Mouse (Mus musculus): Measurements from ENCODE around the gene Faap100.
"Not testable (repeated sequence)": the region's sequence is repeated elsewhere in the genome, so short reads cannot be mapped to it uniquely, and the experiment has no call there.

The Faap100 gene

DNA sequence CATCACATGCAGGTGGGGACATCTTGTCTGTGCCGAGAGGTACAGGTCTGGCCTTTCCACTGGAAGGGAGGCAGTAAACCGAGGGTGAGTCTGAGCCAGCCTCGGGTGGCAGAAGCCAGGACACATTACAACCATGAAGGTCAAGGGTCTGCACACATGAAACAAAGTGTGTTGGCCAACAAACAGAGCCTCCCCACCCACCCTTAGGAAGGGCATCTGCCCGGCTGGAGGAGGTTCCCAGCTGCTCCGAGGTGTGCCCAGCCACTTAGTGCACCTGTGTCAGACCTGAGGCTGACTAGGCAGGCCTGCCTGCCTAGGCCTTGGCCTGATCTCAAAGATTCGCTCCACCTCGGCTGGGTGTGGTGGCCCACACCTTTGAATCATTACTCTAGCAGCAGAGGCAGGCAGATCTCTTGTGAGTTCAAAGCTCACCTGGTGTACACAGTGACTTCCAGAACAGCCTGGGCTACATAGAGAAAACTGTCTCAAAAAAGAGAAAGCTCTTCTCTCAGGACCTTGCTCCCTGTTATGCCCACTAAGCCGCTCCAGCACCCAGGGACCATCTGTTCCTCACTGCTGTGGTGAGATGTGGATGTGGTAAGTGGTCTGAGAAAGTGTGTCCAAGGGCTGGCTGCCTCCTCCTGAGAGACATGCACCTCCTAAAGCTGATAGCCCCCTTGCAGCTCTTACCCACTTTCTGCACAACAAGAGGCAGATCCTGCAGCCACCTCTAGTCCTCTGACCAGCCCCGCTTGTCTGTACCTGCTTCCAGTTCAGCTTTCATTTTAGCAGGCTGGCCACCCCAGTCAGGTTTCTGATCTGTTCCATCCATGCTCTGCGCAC, 27.1 kb downstream of the Faap100 start:
- no peak for DNase-seq (ENCODE audit: low spot score in 2 of 2)

DNA sequence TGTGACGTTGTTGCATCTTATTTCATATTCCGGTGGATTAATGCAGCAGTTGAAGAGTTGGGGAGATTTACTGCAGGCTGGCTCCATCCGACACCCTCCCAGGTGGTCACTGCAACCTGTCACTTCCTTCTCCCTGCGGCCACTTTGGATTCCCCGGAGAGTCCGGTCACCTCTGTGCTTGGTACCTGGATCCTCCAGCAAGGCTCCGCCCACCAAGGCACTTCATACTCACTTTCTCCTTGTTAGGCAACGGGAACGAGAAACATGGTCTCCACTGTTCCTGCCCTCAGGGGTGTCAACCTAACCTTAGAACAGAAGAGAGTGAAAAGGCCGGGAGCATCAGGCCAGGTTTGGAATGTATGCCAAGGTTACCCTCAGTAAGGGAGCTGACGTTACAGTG, 27.9 kb downstream of the Faap100 start:
- no peak for DNase-seq (ENCODE audit: low spot score in 2 of 2)

DNA sequence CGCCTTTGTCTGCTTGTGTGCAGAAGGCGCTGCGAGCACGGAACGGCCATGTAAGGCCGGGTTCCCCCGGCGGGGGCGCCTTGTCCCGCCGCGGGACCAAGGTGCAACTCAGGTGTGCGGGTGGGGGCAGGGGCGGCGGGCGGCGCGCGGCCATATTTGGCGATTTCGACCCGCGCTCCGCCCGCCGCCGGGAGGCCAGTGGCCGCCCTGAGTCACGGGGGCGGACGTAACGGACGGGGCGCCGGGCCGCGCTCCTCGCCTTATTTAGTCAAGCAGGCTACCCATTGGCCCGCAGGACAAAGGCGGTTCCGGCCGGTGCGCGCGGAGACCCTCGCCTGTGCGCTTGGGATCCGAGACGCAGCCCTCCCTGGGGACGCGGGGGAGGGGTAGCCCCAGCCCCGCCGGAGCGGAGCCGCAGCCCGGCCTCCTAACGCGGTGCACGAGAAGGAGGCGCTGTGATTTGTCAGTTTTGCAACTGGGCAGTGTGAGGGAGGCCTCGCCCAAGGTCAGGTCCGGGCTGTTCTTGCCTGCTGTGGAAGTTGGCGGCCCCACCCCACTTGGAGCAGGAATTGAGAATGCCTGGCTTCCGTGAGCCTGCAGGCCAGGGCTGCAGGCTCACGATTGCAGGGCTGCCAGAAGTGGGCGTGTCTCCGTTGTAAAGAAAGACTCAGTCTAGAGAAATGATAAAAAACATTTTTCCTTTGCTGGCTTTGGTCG, 28.4 kb downstream of the Faap100 start:
- DNase-seq (ENCODE audit: low spot score in 2 of 2), result peak; percentile 52 to 54

DNA sequence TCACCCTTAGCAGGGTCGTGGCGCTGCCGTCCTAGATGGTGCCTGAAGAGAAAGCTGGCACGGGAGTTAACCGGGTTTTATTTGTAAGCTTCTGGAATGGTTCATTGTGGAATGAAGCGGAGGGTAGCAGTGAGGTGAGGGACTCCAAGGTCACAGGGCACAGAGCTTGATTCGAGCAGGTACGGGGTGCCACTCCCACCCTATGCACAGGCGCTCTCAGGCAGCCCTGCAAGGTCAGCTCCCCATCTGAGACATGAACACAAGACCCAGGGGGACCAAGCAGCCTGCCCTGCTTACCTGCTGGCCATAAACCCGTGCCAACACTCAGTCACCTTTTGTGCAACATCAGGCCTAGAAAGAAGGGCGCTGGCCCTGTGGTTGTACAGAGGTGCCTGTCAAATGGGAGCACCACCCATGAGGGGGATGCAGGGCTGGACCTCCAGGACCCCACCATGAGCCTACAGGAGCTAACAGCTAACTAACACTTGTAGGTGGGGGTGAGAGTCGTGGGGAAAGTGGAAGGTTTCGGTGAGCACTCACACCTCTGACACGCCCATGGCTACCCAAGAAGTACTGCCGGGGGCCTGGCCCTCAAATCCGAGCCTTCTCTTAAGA, 29.1 kb downstream of the Faap100 start:
- peak in 1 of 2 experiments; percentile 32 for DNase-seq (ENCODE audit: low spot score in 2 of 2)

DNA sequence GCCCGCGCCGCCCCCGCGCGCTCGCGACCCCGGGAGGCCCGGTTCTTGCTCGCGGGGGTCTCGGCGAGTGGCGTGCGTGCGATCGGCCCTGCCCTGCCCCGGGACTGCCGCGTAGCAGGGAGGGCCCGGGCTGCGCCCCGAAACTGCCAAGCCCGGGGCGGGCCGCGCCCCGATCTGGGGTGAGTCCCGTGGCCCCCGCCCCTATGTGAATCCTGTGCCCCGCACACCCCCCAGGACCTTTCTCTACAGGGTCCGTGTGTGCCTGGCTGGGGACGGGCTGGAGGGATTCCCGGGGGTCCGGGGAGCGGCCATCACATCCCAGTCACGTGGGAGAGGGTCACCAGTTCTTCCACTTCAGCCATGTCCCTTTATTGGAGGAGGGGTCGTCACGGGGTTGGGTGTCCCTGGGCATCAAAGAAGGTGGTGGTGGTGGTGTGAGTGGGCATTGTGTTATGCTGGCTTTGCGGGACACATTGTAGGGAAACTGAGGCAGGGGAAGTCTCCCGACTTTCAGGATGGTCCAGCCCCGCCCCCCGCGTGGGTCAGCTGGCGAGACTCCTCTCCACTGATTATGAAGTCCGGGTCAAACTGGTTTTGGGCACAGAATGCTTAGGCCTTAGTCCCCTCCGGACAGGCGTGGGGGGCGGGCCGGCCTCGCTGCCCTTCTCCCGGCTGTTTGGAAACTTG, 29.7 kb downstream of the Faap100 start:
- peak; percentile 34 to 50 for DNase-seq (ENCODE audit: low spot score in 2 of 2)

DNA sequence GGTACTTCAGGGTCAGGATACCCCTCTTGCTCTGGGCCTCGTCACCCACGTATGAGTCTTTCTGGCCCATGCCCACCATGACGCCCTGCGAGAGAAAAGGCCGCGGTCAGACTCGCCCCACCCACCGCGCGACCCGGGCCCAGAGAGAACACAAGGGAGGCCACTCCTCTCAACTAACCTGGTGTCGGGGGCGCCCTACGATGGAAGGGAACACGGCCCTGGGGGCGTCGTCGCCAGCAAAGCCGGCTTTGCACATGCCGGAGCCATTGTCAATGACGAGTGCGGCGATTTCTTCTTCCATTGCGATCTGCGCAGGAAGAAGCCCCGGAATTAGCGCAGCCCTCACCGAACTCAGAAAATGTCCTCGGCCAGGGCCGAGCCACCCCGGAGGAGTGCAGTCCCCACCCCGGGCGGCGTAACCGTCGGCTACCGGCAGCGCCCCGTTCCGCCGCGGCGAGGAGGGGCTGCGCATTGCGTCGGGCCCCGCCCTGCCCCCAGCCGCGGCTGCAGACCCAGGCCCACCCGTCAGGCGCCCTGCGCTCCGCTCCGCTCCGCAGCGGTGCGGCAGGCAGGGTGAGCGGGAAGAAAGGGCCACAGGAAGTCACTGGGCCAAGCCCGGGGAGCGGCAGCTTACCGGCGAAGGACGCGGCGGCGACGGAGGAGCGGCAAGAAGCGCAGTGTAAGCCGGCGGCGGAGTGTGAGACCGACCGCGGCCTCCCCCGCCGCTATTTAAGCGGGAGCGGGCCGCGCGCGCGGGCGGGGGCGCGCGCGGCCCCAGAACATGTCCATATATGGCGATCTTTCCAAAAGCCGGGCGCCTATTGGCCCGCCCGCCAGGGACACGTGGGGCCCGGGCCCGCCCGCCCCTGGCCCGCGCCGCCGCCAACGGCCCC, 30.5 kb downstream of the Faap100 start, which contains the start of gene Actg1:
Gene Actg1 (minus strand): TSS at position 752 of the 893 bp plus-strand sequence.
- DNase-seq (ENCODE audit: low spot score in 2 of 2), result peak; percentile 82 to 83

DNA sequence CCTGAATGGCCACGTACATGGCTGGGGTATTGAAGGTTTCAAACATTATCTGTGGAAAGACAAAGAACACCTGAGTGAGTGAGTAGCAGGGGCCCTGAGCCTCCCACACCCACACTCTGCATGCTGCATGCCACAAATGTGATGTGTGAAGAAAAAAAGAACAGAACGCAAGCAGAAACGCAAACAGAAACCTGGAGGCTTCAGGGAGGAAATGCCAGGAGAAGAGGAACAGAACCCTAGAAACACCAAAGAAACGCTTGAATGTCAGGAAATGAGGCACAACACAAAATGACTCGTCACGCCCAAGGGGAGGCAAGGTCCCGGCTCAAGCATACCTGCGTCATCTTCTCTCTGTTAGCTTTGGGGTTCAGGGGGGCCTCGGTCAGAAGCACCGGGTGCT, 31.3 kb downstream of the Faap100 start:
- DNase-seq (ENCODE audit: low spot score in 2 of 2), result no peak

DNA sequence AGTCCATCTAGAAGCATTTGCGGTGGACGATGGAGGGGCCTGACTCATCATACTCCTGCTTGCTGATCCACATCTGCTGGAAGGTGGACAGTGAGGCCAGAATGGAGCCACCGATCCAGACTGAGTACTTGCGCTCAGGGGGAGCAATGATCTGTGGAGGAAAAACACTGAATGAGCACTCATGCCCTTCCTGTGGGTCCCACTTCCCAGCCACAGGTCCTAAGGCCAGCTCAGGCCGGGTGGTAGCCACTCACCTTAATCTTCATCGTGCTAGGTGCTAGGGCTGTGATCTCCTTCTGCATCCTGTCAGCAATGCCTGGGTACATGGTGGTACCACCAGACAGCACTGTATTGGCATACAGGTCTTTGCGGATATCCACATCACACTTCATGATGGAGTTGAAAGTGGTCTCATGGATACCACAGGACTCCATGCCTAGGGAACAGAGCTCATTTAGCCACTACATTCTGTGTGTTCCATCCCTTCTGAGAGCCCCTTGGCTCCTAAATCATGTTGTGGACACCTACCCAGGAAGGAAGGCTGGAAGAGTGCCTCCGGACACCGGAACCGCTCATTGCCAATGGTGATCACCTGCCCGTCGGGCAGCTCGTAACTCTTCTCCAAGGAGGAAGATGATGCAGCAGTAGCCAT, 32.1 kb downstream of the Faap100 start:
- not testable (repeated sequence) for DNase-seq (ENCODE audit: low spot score in 2 of 2)

DNA sequence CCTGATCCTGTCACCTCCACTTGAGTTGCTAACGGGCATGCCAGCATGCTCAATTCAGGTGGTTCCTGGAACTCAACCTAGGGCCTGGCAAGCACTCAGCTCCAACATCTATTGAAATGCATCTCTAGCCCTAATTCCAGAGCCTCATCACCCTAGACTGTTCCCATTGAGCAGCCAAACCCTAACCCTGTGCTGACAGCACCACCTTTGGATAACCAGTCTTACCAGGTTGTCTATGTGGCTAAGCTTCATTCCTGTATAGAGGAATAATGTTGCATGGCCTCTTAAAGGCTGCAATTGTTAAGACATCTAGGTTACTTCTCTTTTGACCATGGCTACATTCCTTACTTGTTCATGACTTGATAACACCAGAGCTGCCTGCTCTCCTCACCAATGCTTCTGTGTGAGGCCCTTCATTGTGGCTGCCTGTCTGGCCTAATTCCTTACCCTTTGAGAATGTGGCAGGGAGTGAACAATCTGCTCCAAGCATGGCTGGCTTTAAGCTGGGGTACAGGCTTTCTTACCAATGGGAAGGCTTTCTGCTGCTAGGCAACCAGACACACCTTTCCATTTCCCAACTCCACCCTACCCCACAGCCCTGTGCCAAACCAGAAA, 33.4 kb downstream of the Faap100 start:
- DNase-seq (ENCODE audit: low spot score in 2 of 2), result no peak

DNA sequence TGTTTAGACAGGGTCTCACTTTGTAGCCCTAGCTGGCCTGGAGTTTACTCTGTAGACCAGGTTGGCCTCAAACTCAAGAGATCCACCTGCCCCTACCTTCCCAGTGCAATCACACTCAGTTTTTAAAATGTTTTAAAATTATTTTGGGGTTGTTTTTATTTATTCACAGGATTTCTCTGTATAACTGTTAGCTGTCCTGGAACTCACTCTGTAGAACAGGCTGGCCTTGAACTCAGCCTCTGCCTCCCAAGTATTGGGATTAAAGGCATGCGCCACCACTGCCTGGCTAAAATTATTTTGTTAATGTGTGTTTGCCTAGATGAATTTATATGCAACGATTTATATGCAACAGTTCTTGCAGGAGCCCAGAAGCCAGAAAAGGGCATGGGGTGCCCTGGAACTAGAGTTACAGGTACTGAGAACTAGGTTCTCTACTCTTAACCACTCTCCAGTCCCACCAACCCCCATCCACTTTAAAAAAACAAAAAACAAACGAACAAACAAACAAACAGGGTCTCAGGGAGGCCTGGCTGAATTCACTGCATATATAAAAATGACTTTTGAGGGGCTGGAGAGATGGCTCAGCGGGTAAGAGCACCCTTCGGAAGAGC, 34.1 kb downstream of the Faap100 start:
- DNase-seq (ENCODE audit: low spot score in 2 of 2), result no peak

DNA sequence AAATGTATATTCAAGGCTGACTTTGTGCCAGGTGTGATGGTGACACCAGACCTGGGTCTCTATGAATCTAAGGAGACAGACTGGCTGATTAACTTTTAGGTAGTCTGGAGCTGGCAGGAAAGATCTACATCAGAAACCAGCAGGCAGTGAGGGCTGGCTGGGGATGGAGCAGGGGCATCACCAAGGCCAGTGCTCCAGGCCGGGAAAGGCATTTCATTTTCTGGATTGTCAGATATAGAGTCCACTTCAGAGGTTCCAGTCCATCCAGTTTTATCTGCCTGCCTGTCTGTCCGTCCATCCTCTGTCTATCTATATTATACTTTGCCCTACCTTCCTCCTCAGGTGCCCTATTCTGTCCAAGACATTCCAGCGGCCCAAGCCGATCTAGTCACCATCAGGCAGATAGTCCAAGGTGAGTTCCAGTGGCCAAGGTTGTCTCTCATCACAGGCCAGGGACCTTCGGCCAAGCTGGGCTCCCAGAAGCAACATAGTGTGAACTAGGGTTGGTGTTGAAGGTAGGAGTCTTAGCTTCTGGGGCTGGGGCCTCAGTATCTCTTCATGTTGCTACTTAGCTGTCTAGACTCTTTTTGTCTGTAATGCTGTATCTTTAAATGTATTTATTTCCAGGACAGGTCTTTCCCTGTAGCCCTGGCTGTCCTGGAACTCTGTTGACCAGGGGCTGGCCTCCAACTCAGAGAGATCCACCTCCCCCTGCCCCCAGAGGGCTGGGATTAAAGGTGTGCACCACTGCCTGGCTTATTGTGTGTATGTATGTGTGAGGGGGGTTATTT, 34.9 kb downstream of the Faap100 start:
- no peak for DNase-seq (ENCODE audit: low spot score in 2 of 2)

DNA sequence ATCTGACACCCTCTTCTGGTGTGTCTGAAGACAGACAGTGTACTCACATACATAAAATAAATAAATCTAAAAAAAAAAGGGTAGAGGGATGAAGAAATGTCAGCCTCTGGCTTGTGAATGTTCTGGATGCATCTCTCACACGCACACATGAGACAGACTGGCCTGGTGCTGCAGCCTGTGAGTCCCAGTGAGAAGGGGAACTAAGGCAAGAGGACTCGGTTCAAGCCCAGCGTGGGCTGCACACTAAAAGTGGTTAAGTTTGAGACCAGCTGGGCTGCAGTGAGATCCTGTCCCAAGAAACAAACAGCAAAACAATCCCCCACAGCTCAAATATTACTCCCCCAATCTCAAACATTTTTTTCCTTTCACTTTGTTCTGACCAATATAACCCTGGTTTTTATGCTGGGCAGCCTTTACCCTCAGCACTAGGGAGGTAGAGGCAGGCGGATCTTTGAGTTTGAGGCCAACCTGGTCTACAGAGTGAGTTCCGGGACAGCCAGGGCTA, 35.9 kb downstream of the Faap100 start:
- DNase-seq (ENCODE audit: low spot score in 2 of 2), result no peak

DNA sequence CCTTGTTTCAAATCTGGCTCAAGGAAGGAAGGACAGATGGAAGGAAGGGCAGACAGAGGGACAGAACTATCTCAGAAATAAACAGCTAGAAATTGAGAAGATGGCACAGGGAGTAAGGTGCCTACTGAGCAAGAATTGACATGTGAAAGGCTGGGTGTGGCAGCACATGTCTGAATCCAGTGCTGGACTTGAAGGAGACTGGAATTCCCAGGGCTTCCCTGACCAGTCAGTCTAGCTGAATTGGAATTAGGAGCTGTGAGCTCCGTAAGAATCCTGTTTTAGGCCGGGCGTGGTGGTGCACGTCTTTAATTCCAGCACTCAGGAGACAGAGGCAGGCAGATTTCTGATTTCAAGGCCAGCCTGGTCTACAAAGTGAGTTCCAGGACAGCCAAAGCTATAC, 36.9 kb downstream of the Faap100 start:
- no peak for DNase-seq (ENCODE audit: low spot score in 2 of 2)

DNA sequence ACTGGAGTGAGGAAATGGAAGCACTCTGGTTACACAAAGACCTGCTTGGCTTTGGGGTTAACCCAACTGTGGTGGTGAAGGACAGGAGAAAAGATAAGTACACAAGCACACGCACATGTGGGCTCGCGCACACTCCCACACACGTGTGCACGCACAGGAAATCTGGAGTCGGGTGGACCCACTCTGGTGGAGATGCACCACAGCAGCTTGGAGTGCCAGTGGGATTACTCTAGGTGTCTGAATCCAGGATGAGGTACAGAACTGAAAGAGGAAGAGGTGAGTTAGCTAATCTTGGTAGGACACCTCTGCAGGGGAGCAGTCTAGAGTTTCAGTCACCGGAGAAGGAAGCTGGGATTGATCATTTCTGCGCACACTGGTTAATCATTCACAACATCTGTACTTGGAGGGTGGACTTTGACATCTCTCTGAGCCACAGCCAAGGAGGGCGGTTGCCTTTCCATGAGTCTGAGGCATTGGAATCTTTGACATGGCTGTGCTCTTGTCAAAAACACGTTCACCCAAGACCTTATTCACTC, 38.5 kb downstream of the Faap100 start:
- DNase-seq (ENCODE audit: low spot score in 2 of 2), result no peak

DNA sequence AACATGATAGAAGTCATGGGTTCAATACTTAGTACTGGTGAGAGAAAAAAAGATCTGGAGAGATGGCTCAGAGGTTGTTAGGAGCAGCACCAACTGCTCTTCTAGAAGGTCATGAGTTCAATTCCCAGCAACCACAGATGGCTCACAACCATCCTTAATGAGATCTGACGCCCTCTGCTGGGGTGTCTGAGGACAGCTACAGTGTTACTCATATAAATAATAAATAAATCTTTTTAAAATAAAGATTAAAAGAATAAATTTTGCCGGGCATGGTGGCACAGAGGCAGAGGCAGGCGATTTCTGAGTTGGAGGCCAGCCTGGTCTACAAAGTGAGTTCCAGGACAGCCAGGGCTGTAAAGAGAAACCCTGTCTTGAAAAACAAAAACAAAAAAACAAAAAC, 39.8 kb downstream of the Faap100 start:
- no peak for DNase-seq (ENCODE audit: low spot score in 2 of 2)

DNA sequence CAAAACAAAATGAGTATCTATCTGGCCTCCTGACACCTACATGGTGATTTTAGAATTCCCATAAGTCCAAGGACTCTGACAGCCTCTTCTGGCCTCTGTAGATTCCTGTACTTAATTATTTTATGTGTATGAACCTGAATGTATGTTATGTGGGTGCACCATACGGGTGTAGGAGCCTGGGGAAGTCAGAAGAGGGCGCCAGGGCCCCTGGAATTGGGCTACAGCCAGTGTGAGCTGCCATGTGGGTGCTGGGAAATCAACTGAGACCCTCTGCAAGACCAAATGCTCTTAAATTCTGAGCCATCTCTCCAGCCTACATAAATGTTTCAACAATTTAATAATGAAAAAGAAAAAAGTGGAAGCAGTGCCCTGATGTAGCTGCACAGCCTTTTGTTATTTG, 41.1 kb downstream of the Faap100 start:
- no peak for DNase-seq (ENCODE audit: low spot score in 2 of 2)

DNA sequence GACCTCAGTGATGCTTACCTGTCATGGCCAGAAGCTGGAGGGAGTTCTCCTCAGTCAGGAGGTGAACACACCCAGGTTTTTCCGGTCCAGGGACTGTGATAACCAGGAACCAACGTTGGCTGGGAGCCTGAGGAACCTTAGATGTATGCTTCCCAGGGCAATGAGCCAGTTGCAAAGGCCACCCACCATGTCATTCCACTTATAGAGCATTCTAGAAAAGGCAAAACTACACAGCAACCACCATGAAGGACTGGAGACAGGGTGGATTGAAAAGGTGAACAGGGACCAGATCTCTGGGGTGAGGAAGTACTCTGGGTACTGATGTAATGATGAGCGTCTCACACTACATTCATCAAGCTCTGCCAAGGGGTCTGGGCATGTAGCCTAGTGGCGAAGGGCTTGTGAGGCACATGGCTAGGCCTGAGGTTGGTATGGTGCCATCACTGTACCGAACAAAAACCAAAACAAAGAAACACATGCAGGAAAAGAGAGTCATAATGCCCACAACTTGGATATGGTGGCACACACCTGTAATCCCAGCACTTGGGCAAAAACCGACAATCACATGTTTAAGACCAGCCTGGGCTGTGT, 43.0 kb downstream of the Faap100 start:
- DNase-seq (ENCODE audit: low spot score in 2 of 2), result no peak

DNA sequence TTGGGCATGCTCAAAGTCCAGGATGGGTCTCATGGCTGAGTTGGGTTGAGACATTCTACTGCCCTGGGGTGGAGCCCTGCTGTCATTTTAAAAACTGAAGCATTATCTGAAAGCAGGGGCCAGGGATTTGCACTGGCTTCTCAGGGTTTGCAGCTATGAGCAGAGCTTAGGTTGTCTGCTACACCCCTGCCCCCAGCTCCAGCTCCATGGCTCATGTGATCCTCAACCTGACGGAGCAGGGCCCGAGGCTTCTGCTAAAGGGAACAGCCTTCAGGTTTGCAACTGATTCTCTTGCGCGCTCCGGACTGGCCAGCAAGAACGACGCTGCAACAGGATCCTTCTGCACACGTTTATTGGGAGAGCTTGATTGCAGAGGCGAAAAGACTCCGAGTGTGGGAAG, 58.4 kb downstream of the Faap100 start:
- no peak for DNase-seq (ENCODE audit: low spot score in 2 of 2)
